Mouse (Mus musculus): Measurements from ENCODE around the gene Magix. TPM values are rescaled to one million over a fixed set of nuclear protein-coding genes. Genes with fewer than 3 reads are reported as not detected.

The Magix gene
- polyA plus RNA-seq, 1 experiment from 2014 or later, result 0.74 TPM

DNA sequence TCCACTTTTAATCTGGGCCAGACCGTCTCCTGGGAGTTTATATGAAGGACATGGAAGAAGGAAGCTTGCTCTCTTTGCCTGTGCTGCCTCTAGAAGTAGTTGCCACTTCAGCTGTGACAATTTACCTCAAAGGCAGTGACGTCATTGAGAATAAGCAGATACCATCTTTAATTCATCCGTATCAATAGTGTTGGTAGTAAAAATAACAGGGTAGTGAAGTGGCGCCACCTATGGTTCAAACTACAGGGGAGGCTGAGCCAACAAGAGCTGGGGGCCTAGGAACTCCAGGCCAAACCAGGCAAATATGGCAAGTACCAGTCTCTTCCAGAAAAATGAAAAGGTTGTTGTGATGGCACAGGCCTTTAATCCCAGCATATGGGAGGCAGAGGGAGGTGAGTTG lies 11.8 kb upstream of the Magix start:
- Histone ChIP-seq H3K9ac (ENCODE audit: low read length) (no peak overlapping the region), H3K4me3 (ENCODE audit: control insufficient read depth in 1 of 2, insufficient read depth in 1 of 2, low read depth in 1 of 2, low read length in 2 of 2) (no peak overlapping the region), H3K4me1 (ENCODE audit: control insufficient read depth in 2 of 2, insufficient read depth in 2 of 2, low read length in 2 of 2) (no peaks in the 10 kb centered on the region), H3K27ac (replicated peaks in 1 of 2; ENCODE audit: control insufficient read depth in 1 of 2, insufficient read depth in 1 of 2, low read depth in 2 of 2, low read length in 2 of 2) (no peak overlapping the region), H3K4me2 (ENCODE audit: low read length) (no peak overlapping the region), H3K27me3 (ENCODE audit: control insufficient read depth, insufficient read depth, low read length) (no peaks in the 10 kb centered on the region), H3K36me3 (ENCODE audit: control insufficient read depth, insufficient read depth, low read length) (no peaks in the 10 kb centered on the region), H3K9me3 (ENCODE audit: control insufficient read depth, low read length) (no peaks in the 10 kb centered on the region)
- 31% methylated on average over 4 of the region's 4 CpGs for WGBS
- ATAC-seq (ENCODE audit: insufficient number of reproducible peaks, insufficient read depth, low FRiP score, low read depth), result no peak

DNA sequence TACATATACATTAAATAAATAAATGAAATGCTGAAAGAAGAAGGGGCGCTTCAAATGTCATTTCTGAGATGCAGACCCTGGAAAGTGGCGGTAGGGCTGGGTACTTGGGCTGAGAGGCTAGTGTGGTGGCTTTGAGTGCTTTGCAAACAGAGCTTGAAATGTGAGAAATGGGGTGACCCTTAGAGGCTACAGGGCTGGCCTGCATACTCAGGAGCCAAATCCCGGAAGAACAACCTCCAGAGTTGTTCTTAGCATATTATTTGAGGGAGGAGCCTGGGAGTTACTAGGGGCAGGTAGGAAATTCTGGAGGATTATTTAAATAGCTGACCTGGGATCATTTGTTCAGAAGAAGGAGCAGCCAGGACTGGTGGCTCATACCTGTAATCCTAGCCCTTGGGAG lies 9.4 kb upstream of the Magix start:
- no peak overlapping the region for H3K27ac ChIP-seq (replicated peaks in 1 of 2; ENCODE audit: control insufficient read depth in 1 of 2, insufficient read depth in 1 of 2, low read depth in 2 of 2, low read length in 2 of 2)
- ATAC-seq (ENCODE audit: insufficient number of reproducible peaks, insufficient read depth, low FRiP score, low read depth), result no peak
- WGBS, result 56% methylated on average over 3 of the region's 3 CpGs
- H3K4me1 ChIP-seq (ENCODE audit: control insufficient read depth in 2 of 2, insufficient read depth in 2 of 2, low read length in 2 of 2), result no peaks in the 10 kb centered on the region
- no peak overlapping the region for H3K4me2 ChIP-seq (ENCODE audit: low read length)
- no peaks in the 10 kb centered on the region for H3K36me3 ChIP-seq (ENCODE audit: control insufficient read depth, insufficient read depth, low read length)
- H3K9me3 ChIP-seq (ENCODE audit: control insufficient read depth, low read length), result no peaks in the 10 kb centered on the region
- no peaks in the 10 kb centered on the region for H3K27me3 ChIP-seq (ENCODE audit: control insufficient read depth, insufficient read depth, low read length)
- no peak overlapping the region for H3K9ac ChIP-seq (ENCODE audit: low read length)
- no peak overlapping the region for H3K4me3 ChIP-seq (ENCODE audit: control insufficient read depth in 1 of 2, insufficient read depth in 1 of 2, low read depth in 1 of 2, low read length in 2 of 2)

- WGBS, result 81% methylated on average over 2 of the region's 2 CpGs
- no peak overlapping the region for H3K27ac ChIP-seq (replicated peaks in 1 of 2; ENCODE audit: control insufficient read depth in 1 of 2, insufficient read depth in 1 of 2, low read depth in 2 of 2, low read length in 2 of 2)
- no peaks in the 10 kb centered on the region for H3K36me3 ChIP-seq (ENCODE audit: control insufficient read depth, insufficient read depth, low read length)
- no peak for ATAC-seq (ENCODE audit: insufficient number of reproducible peaks, insufficient read depth, low FRiP score, low read depth)
- H3K4me1 ChIP-seq (ENCODE audit: control insufficient read depth in 2 of 2, insufficient read depth in 2 of 2, low read length in 2 of 2), result no peaks in the 10 kb centered on the region
- no peak overlapping the region for H3K4me3 ChIP-seq (ENCODE audit: control insufficient read depth in 1 of 2, insufficient read depth in 1 of 2, low read depth in 1 of 2, low read length in 2 of 2)
- H3K9ac ChIP-seq (ENCODE audit: low read length), result no peak overlapping the region
- H3K9me3 ChIP-seq (ENCODE audit: control insufficient read depth, low read length), result no peaks in the 10 kb centered on the region
- no peaks in the 10 kb centered on the region for H3K27me3 ChIP-seq (ENCODE audit: control insufficient read depth, insufficient read depth, low read length)
- H3K4me2 ChIP-seq (ENCODE audit: low read length), result no peak overlapping the region
Measured at GRCm38 (mm10) chrX:7688321-7688720, 7.3 kb upstream of the Magix start.

- peak overlapping the region; percentile 33 to 37 for H3K4me3 ChIP-seq (ENCODE audit: control insufficient read depth in 1 of 2, insufficient read depth in 1 of 2, low read depth in 1 of 2, low read length in 2 of 2)
- no peaks in the 10 kb centered on the region for H3K9me3 ChIP-seq (ENCODE audit: control insufficient read depth, low read length)
- 29% methylated on average over 12 of the region's 12 CpGs for WGBS
- H3K27ac ChIP-seq (replicated peaks in 1 of 2; ENCODE audit: control insufficient read depth in 1 of 2, insufficient read depth in 1 of 2, low read depth in 2 of 2, low read length in 2 of 2), result no peak overlapping the region
- peak overlapping the region; percentile 64 for H3K4me2 ChIP-seq (ENCODE audit: low read length)
- no peaks in the 10 kb centered on the region; a peak in 1 of 4 replicates for H3K4me1 ChIP-seq (ENCODE audit: control insufficient read depth in 2 of 2, insufficient read depth in 2 of 2, low read length in 2 of 2)
- H3K9ac ChIP-seq (ENCODE audit: low read length), result peak overlapping the region; percentile 60
- no peak for ATAC-seq (ENCODE audit: insufficient number of reproducible peaks, insufficient read depth, low FRiP score, low read depth)
- no peaks in the 10 kb centered on the region for H3K27me3 ChIP-seq (ENCODE audit: control insufficient read depth, insufficient read depth, low read length)
- no peaks in the 10 kb centered on the region for H3K36me3 ChIP-seq (ENCODE audit: control insufficient read depth, insufficient read depth, low read length)
Measured at GRCm38 (mm10) chrX:7680057-7680412, 1.0 kb downstream of the Magix start.

DNA sequence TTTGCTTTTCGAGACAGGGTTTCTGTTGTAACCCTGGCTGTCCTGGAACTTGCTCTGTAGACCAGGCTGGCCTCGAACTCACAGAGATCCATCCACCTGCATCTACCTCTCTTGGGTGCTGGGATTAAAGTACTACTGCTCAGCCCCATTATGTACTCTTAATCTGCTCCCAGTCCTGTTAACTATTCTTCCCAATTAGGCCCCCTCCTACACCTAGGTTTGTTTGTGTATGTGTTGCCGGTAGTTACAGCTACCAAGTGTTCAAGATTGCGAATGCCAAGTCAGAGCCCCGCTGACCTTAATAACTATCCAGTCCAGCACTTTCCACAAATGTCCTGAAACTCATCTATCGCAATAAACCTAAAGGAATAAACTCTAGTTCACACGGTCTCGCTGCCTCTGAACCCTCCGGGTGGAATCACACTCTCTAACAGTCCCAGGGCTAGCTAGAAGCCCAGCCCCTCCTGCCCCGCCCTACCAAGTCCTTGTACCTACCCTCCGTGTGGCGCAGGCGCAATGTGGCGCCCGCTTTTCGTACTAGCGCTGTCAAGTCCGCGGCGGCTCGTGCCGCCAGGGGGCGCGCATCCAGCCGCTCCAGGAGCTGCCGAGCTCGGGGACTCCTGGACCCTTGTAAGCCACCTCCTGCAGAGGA lies 1.5 kb downstream of the Magix start:
- Histone ChIP-seq H3K36me3 (ENCODE audit: control insufficient read depth, insufficient read depth, low read length) (no peaks in the 10 kb centered on the region), H3K9me3 (ENCODE audit: control insufficient read depth, low read length) (no peaks in the 10 kb centered on the region), H3K4me2 (ENCODE audit: low read length) (peak overlapping the region; percentile 64), H3K4me3 (ENCODE audit: control insufficient read depth in 1 of 2, insufficient read depth in 1 of 2, low read depth in 1 of 2, low read length in 2 of 2) (peak overlapping the region; percentile 33 to 37), H3K9ac (ENCODE audit: low read length) (peak overlapping the region; percentile 60), H3K27me3 (ENCODE audit: control insufficient read depth, insufficient read depth, low read length) (no peaks in the 10 kb centered on the region), H3K27ac (replicated peaks in 1 of 2; ENCODE audit: control insufficient read depth in 1 of 2, insufficient read depth in 1 of 2, low read depth in 2 of 2, low read length in 2 of 2) (peak overlapping the region; percentile 28 to 56; a peak in 2 of 4 replicates), H3K4me1 (ENCODE audit: control insufficient read depth in 2 of 2, insufficient read depth in 2 of 2, low read length in 2 of 2) (no peaks in the 10 kb centered on the region; a peak in 1 of 4 replicates)
- 15% methylated on average over 27 of the region's 27 CpGs for WGBS
- peak; percentile 79 for ATAC-seq (ENCODE audit: insufficient number of reproducible peaks, insufficient read depth, low FRiP score, low read depth)

DNA sequence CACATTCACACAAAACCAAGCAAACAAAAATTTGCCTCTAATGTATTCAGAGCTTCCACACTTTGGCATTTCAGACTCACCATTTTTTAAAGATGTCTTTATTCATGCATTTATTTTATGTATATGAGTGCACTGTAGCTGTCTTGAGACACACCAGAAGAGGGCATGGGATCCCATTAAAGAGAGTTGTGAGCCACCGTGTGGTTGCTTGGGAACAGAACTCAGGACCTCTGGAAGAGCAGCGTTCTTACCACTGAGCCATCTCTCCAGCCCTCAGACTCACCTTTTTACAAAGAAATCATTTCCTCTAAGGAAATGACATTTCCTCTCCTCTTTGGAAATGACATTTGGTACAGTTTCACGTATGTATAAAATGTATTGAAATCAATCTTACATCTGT lies 2.1 kb downstream of the Magix start:
- H3K4me2 ChIP-seq (ENCODE audit: low read length), result no peak overlapping the region
- no peaks in the 10 kb centered on the region for H3K36me3 ChIP-seq (ENCODE audit: control insufficient read depth, insufficient read depth, low read length)
- no peak for ATAC-seq (ENCODE audit: insufficient number of reproducible peaks, insufficient read depth, low FRiP score, low read depth)
- no peaks in the 10 kb centered on the region for H3K9me3 ChIP-seq (ENCODE audit: control insufficient read depth, low read length)
- H3K4me1 ChIP-seq (ENCODE audit: control insufficient read depth in 2 of 2, insufficient read depth in 2 of 2, low read length in 2 of 2), result peaks cover 0 to 4% of the 10 kb centered on the region in 2 experiments; a peak in 1 of 4 replicates
- no peak overlapping the region for H3K4me3 ChIP-seq (ENCODE audit: control insufficient read depth in 1 of 2, insufficient read depth in 1 of 2, low read depth in 1 of 2, low read length in 2 of 2)
- no peak overlapping the region for H3K9ac ChIP-seq (ENCODE audit: low read length)
- no peaks in the 10 kb centered on the region for H3K27me3 ChIP-seq (ENCODE audit: control insufficient read depth, insufficient read depth, low read length)
- WGBS, result 39% methylated on average over 3 of the region's 3 CpGs
- H3K27ac ChIP-seq (replicated peaks in 1 of 2; ENCODE audit: control insufficient read depth in 1 of 2, insufficient read depth in 1 of 2, low read depth in 2 of 2, low read length in 2 of 2), result no peak overlapping the region

- Histone ChIP-seq H3K9me3 (ENCODE audit: control insufficient read depth, low read length) (no peaks in the 10 kb centered on the region), H3K27ac (replicated peaks in 1 of 2; ENCODE audit: control insufficient read depth in 1 of 2, insufficient read depth in 1 of 2, low read depth in 2 of 2, low read length in 2 of 2) (peak overlapping the region in 1 of 2 experiments; percentile 44; a peak in 1 of 4 replicates), H3K27me3 (ENCODE audit: control insufficient read depth, insufficient read depth, low read length) (no peaks in the 10 kb centered on the region), H3K4me3 (ENCODE audit: control insufficient read depth in 1 of 2, insufficient read depth in 1 of 2, low read depth in 1 of 2, low read length in 2 of 2) (peak overlapping the region; percentile 29 to 31), H3K4me2 (ENCODE audit: low read length) (peak overlapping the region; percentile 69), H3K4me1 (ENCODE audit: control insufficient read depth in 2 of 2, insufficient read depth in 2 of 2, low read length in 2 of 2) (peaks cover 7 to 9% of the 10 kb centered on the region in 2 experiments; a peak in 2 of 4 replicates), H3K36me3 (ENCODE audit: control insufficient read depth, insufficient read depth, low read length) (no peaks in the 10 kb centered on the region), H3K9ac (ENCODE audit: low read length) (peak overlapping the region; percentile 57)
- WGBS, result 26% methylated on average over 10 of the region's 10 CpGs
- no peak for ATAC-seq (ENCODE audit: insufficient number of reproducible peaks, insufficient read depth, low FRiP score, low read depth)
Measured at GRCm38 (mm10) chrX:7675001-7675380, 6.1 kb downstream of the Magix start.
